Mouse (Mus musculus) hindbrain, embryonic 14.5 days (tissue): ENCODE measurements around the gene Dapl1. TPM values are rescaled to one million over a fixed set of nuclear protein-coding genes. Genes with fewer than 3 reads are reported as not detected.

Source experiments
- ATAC-seq: fragments of 200-750 bp; cut with Nextera tagmentation; 2 replicates; pipeline ENCODE4 v1.8.0; 2017; ENCODE audit warnings: moderate number of reproducible peaks, mild to moderate bottlenecking, moderate TSS enrichment, moderate library complexity; ENCODE audit not compliant: low FRiP score
- DNase-seq: peaks from one replicate; pipeline ENCODE4 v3.0.0-alpha.2; 2015; ENCODE audit warnings: low spot score
- H3K27ac ChIP-seq: fragments of 300-500 bp; sonication (generic); 2 replicates; pipeline ENCODE4 v1.5.1; 2014; ENCODE audit warnings: mild to moderate bottlenecking, moderate library complexity
- H3K27me3 ChIP-seq: fragments of 300-500 bp; sonication (generic); 2 replicates; pipeline ENCODE4 v1.6.1; 2014; ENCODE audit warnings: mild to moderate bottlenecking, low read length, mixed read lengths; ENCODE audit not compliant: control insufficient read depth, insufficient read depth
- H3K36me3 ChIP-seq: fragments of 300-500 bp; sonication (generic); replicated peaks from 2 replicates; pipeline ENCODE4 v1.6.1; 2014; ENCODE audit not compliant: control insufficient read depth, insufficient read depth
- H3K4me1 ChIP-seq: fragments of 300-500 bp; sonication (generic); replicated peaks from 2 replicates; pipeline ENCODE4 v1.6.1; 2014; ENCODE audit warnings: antibody characterized with exemption, low read length, mixed read lengths; ENCODE audit not compliant: control insufficient read depth, insufficient read depth
- H3K4me2 ChIP-seq: fragments of 300-500 bp; sonication (generic); replicated peaks from 2 replicates; pipeline ENCODE4 v1.6.1; 2014; ENCODE audit warnings: mild to moderate bottlenecking, moderate library complexity
- H3K4me3 ChIP-seq: fragments of 300-500 bp; sonication (generic); replicated peaks from 2 replicates; pipeline ENCODE4 v1.5.1; 2014; ENCODE audit warnings: mild to moderate bottlenecking, low read length
- H3K9ac ChIP-seq: fragments of 300-500 bp; sonication (generic); 2 replicates; pipeline ENCODE4 v1.6.1; 2014
- H3K9me3 ChIP-seq: fragments of 300-500 bp; sonication (generic); 2 replicates; pipeline ENCODE4 v1.6.1; 2016; ENCODE audit warnings: low read length; ENCODE audit not compliant: control insufficient read depth
- WGBS: fragments of 180-500 bp; shearing (Covaris S2); extraction: QIAGEN DNeasy Blood & Tissue Kit; methylation state at CpG from one replicate; pipeline ENCODE4 v1.1.7; 2014; 5-methylcytosine and 5-hydroxymethylcytosine counted together
- polyA plus RNA-seq: library from polyadenylated mRNA; unstranded; fragments of >200 nt; fragmentation: Nextera tagmentation; extraction: Ambion mirVana; gene quantifications from 2 replicates; pipeline ENCODE4 v1.2.1, GENCODE M21; 2014

Dapl1 gene
- polyA plus RNA-seq, 1 experiment from 2014 or later: not detected

DNA sequence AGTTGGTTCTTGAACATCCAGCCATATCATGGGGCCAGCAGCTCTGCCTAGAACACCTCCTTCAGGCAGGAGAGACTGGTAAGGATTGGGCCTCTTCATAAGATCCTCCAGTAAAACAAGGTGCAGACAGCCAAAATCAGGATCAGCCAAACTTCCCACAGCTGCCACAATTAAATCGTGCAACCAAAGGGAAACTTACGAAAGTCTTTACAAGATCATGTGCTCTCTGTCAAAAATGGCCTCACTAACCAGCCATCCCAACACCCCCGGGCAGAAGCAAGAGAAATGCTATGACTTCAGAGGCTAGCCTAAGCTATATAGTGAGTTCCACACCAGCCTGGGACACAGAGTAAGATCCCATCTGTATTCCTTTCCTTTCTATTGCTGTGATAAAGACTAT is 35.9 kb upstream of the Dapl1 start:
- no peak for ATAC-seq
- no peak for DNase-seq
- Histone ChIP-seq H3K4me3 (no peak overlapping the region), H3K9ac (no peak overlapping the region), H3K4me1 (no peaks in the 10 kb centered on the region), H3K36me3 (no peaks in the 10 kb centered on the region), H3K4me2 (no peak overlapping the region), H3K9me3 (no peaks in the 10 kb centered on the region), H3K27ac (no peak overlapping the region), H3K27me3 (no peaks in the 10 kb centered on the region)
- 99% methylated on average over 3 of the region's 3 CpGs for WGBS

GRCm38 (mm10) chr2:59448921-59449320 is 35.5 kb upstream of the Dapl1 start:
- Histone ChIP-seq H3K27ac (no peak overlapping the region), H3K36me3 (no peaks in the 10 kb centered on the region), H3K4me3 (no peak overlapping the region), H3K27me3 (no peaks in the 10 kb centered on the region), H3K4me1 (no peaks in the 10 kb centered on the region), H3K4me2 (no peak overlapping the region), H3K9ac (no peak overlapping the region), H3K9me3 (no peaks in the 10 kb centered on the region)
- ATAC-seq: no peak
- WGBS: 77% methylated on average over 4 of the region's 4 CpGs
- no peak for DNase-seq

DNA sequence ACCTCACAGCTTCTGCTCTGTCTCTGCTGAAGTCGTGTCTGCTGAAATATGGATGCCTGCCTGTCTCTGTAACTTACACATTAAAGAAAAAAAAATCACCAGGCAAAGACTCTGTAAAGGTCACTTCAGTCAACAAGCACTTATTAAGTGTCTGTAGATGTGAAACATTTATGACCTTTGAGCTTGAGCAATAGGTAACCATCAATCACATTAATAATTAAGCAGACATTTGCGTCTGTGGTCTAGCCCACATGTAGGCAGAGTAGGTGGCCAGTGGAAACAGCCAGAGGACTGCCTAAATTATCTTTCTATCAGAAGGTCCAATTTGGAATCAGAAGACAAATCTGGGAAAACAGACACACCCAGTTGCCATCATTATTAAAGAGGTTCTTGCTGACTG is 32.8 kb upstream of the Dapl1 start:
- 72% methylated on average over 2 of the region's 2 CpGs for WGBS
- no peaks in the 10 kb centered on the region for H3K4me1 ChIP-seq
- no peak overlapping the region for H3K9ac ChIP-seq
- H3K4me2 ChIP-seq: no peak overlapping the region
- no peak for ATAC-seq
- no peak for DNase-seq
- H3K27ac ChIP-seq: no peak overlapping the region
- H3K9me3 ChIP-seq: no peaks in the 10 kb centered on the region
- no peak overlapping the region for H3K4me3 ChIP-seq
- H3K36me3 ChIP-seq: no peaks in the 10 kb centered on the region
- no peaks in the 10 kb centered on the region for H3K27me3 ChIP-seq

DNA sequence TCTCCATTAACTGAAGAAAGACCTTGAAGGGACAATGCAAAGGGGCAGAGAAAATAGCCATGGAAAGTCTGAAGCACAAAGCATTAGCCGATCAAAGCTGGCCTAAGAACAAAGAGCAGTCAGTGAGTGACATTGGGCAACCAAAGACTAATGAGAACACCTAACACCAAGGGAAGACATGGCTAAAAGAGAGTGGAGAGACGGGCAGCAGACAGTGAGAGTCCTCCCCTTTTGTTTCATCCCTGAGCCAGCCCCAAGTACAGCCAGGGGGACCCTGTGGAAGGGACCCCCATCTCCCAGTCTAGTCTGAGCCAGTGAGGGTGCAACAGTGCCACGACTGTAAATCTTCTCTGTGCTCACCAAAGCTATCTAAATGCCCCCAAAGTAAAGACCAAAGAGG is 32.4 kb upstream of the Dapl1 start:
- 50% methylated on average over 3 of the region's 3 CpGs for WGBS
- no peak for ATAC-seq

GRCm38 (mm10) chr2:59462086-59462485 is 22.4 kb upstream of the Dapl1 start:
- WGBS: 90% methylated on average over 6 of the region's 6 CpGs

More for the DNA sequence above, 32.4 kb upstream of the Dapl1 start:
- peaks cover 2% of the 10 kb centered on the region; the same call in 1 of the 2 replicates for H3K9me3 ChIP-seq
- H3K27ac ChIP-seq: no peak overlapping the region
- H3K4me3 ChIP-seq: no peak overlapping the region
- H3K4me2 ChIP-seq: no peak overlapping the region
- H3K9ac ChIP-seq: no peak overlapping the region
- no peak for DNase-seq
- no peaks in the 10 kb centered on the region for H3K27me3 ChIP-seq
- H3K4me1 ChIP-seq: no peaks in the 10 kb centered on the region
- no peaks in the 10 kb centered on the region for H3K36me3 ChIP-seq

DNA sequence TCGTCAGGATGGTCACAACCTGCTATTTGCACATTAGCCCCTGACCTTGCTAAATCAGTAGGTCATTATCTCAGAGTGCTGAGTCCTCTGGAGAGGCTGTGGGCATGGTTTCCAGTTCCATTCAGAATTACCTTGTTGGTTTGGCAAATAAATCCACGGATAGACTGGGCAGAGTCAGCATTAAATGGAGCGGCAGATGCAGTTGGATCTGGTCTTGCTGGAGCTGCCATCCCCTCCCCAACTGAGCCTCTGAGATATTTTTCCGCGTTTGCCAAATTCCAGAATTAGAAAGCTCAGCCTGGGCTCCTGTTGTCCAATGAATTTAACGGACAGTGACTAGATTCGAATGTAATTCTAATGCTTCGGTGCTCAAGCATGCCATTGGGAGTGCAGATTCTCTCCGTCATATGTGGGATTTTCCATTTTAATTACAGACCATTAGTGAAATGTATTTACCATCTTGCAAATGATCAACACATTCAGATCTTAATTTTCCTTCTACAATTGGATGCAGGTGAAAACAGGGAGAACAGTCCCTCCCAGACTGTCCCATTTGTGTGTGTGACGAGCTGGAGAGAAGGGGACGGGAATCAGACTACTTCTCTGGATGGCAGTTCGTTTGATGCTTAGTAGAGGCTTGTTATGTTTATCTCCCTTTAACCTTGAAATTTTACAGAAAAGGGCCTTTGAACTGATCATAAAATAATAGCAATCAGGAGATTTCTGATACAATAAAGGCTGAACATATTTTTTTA is 20.8 kb upstream of the Dapl1 start:
- Histone ChIP-seq H3K27ac (no peak overlapping the region), H3K4me1 (no peaks in the 10 kb centered on the region)

More at GRCm38 (mm10) chr2:59462086-59462485, 22.4 kb upstream of the Dapl1 start:
- H3K9ac ChIP-seq: no peak overlapping the region
- H3K4me1 ChIP-seq: no peaks in the 10 kb centered on the region
- no peaks in the 10 kb centered on the region for H3K36me3 ChIP-seq
- DNase-seq: no peak
- no peak overlapping the region for H3K27ac ChIP-seq
- no peak overlapping the region for H3K4me3 ChIP-seq
- ATAC-seq: no peak
- no peak overlapping the region for H3K4me2 ChIP-seq
- peaks cover 8% of the 10 kb centered on the region; the same call in 1 of the 2 replicates for H3K9me3 ChIP-seq
- no peaks in the 10 kb centered on the region for H3K27me3 ChIP-seq

DNA sequence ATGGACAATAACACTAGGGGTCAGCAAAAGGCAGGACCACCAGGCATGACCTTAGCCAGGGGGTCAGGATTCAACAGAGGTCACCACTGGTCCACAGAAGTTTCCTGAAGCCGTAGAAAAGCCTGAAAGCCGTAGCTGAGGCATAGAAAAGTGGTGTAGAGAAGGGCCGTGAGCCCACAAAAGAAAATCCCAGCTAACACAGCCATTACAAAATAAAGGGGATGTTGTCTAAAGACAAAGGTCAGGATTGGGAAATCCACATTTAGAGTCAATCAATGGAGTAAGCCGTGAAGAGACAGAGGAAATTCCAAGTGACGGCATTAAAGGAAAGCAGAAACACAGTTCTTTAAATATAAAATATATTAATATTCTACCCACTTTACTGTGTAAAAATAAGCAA is 18.8 kb upstream of the Dapl1 start:
- DNase-seq (no peak), ATAC-seq (no peak)
- no peak overlapping the region for H3K4me2 ChIP-seq
- no peak overlapping the region for H3K4me3 ChIP-seq
- H3K9ac ChIP-seq: no peak overlapping the region
- no peaks in the 10 kb centered on the region for H3K36me3 ChIP-seq
- WGBS: 46% methylated on average over 5 of the region's 5 CpGs
- H3K27me3 ChIP-seq: no peaks in the 10 kb centered on the region
- H3K9me3 ChIP-seq: no peaks in the 10 kb centered on the region
- H3K4me1 ChIP-seq: 0 out of 2 replicates have a peak, but pooled peaks cover 5% of the 10 kb centered on the region
- no peak overlapping the region for H3K27ac ChIP-seq

More for the DNA sequence above, 20.8 kb upstream of the Dapl1 start:
- no peak overlapping the region for H3K4me2 ChIP-seq
- no peak overlapping the region for H3K9ac ChIP-seq
- H3K4me3 ChIP-seq: no peak overlapping the region
- 0 out of 2 replicates have a peak, but pooled peaks cover 5% of the 10 kb centered on the region for H3K9me3 ChIP-seq
- DNase-seq: no peak
- peak; percentile 62 for ATAC-seq
- WGBS: 57% methylated on average over 12 of the region's 12 CpGs
- no peaks in the 10 kb centered on the region for H3K36me3 ChIP-seq
- no peaks in the 10 kb centered on the region for H3K27me3 ChIP-seq

- Histone ChIP-seq H3K4me1 (0 out of 2 replicates have a peak, but pooled peaks cover 12% of the 10 kb centered on the region), H3K4me2 (no peak overlapping the region), H3K27me3 (no peaks in the 10 kb centered on the region), H3K27ac (no peak overlapping the region), H3K9me3 (no peaks in the 10 kb centered on the region), H3K4me3 (no peak overlapping the region), H3K36me3 (no peaks in the 10 kb centered on the region), H3K9ac (no peak overlapping the region)
- ATAC-seq: no peak
- DNase-seq: no peak
- WGBS: 82% methylated on average over 5 of the region's 5 CpGs
Observed at GRCm38 (mm10) chr2:59466358-59466757, 18.1 kb upstream of the Dapl1 start.

DNA sequence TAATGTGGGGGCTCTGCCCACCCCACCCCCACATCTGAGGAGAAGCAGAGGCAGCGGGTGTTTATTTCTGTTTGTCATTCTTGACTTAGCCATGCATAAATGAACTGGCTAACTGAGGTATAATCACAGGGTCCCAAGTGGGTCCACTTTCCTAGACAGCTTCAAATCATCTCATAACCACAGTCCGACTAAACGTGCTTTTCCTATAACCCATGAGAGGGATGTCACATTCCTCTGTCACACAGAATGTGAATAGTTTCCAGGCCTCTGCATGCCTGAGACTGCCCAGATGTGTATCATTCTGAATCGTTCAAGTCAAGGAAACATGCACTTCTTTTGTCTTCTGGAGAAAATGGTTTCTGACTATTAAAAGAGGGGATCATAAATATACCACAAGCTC is 17.4 kb upstream of the Dapl1 start:
- no peaks in the 10 kb centered on the region for H3K27me3 ChIP-seq
- H3K4me1 ChIP-seq: 0 out of 2 replicates have a peak, but pooled peaks cover 13% of the 10 kb centered on the region
- no peaks in the 10 kb centered on the region for H3K9me3 ChIP-seq
- WGBS: 54% methylated on average over 4 of the region's 4 CpGs
- no peak overlapping the region for H3K4me2 ChIP-seq
- no peak overlapping the region for H3K9ac ChIP-seq
- no peak overlapping the region for H3K27ac ChIP-seq
- no peak for DNase-seq
- ATAC-seq: no peak
- no peak overlapping the region for H3K4me3 ChIP-seq
- H3K36me3 ChIP-seq: no peaks in the 10 kb centered on the region
